Mouse (Mus musculus): ENCODE measurements around the gene Kit.

DNA sequence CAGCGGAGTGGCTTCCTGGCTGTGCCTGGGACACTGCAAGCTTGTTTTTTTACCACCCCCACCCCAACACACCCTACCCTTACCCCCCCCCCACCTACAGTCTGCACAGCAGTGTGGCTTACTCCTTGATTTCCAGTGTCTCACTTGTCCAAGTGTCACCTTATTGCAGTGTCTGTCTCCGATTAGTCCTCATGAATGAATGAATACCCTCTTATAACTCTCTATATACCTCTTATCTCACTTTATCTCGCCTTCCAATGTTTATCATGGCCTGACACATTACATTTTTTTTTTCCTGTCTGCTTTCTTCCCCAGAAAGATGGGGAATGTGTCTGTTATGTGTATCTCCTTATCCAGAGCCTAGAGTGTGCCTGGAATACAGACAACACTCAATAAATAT lies 38.6 kb upstream of the Kit start:
- TF ChIP-seq GATA1 (IDR thresholded peaks at IDR 0.05; ENCODE audit: low read length) (no peak), TAL1 (IDR thresholded peaks at IDR 0.05; ENCODE audit: low read length) (no peak)
